Mouse (Mus musculus): ENCODE data around the gene Kif2a.
"Not testable (repeated sequence)": the region's sequence is repeated elsewhere in the genome, so short reads cannot be mapped to it uniquely, and the experiment has no call there.

Kif2a gene

DNA sequence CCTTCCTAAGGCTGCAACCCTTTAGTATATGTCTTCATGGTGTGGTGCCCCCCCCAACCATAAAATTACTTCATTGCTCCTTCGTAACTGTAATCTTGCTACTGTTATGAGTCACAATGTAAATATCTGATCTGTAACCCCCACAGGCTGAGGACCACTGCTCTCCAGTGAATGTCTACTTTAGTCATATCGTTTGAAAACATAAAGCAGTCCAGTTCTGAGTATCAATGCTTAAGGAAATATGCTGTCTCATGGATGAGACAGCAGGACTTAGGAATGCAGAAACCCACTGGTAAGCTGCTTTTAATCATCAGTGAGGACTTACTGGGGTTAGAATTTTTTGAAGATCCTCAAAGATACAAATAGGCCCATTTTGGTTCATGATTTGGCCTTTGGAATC is 2.5 kb downstream of the Kif2a start:
- DNase-seq: no peak

- no peak for DNase-seq
These were observed 8.0 kb downstream of the Kif2a start for GRCm38 (mm10) chr13:107013926-107014325.

- no peak for DNase-seq
These were observed 10.3 kb downstream of the Kif2a start for GRCm38 (mm10) chr13:107011618-107012017.

- no peak for DNase-seq
These were observed 13.8 kb downstream of the Kif2a start for GRCm38 (mm10) chr13:107008174-107008573.

DNA sequence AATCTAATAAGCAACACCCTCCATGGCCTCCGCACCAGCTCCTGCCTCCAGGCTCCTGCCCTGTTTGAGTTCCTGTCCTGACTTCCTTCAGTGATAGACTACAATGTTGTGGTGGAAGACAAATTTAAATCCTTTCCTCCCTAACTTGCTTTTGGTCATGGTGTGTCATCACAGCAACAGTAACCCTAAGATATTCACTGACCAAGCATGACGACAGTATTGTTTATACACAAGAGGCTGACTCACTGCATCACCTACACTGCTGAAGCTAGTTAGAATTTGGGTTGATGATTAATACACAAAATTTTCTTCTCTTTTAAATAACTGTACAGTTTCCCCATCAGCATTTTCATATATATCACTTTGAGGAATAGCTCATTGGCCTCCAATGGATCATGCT is 18.7 kb downstream of the Kif2a start:
- no peak for DNase-seq

- DNase-seq: peak; percentile 26 to 31
These were observed 23.3 kb downstream of the Kif2a start for GRCm38 (mm10) chr13:106998671-106999070.

- no peak for DNase-seq
These were observed 23.9 kb downstream of the Kif2a start for GRCm38 (mm10) chr13:106998026-106998425.

GRCm38 (mm10) chr13:106997557-106997956 is 24.4 kb downstream of the Kif2a start:
- DNase-seq: not testable (repeated sequence)

- no peak for DNase-seq
These were observed 25.0 kb downstream of the Kif2a start for GRCm38 (mm10) chr13:106996891-106997290.

- DNase-seq: no peak
These were observed 60.4 kb downstream of the Kif2a start for GRCm38 (mm10) chr13:106961496-106961895.

GRCm38 (mm10) chr13:106960557-106960956 is 61.4 kb downstream of the Kif2a start:
- DNase-seq: no peak

- DNase-seq: no peak
These were observed 63.6 kb downstream of the Kif2a start for GRCm38 (mm10) chr13:106958286-106958685.

DNA sequence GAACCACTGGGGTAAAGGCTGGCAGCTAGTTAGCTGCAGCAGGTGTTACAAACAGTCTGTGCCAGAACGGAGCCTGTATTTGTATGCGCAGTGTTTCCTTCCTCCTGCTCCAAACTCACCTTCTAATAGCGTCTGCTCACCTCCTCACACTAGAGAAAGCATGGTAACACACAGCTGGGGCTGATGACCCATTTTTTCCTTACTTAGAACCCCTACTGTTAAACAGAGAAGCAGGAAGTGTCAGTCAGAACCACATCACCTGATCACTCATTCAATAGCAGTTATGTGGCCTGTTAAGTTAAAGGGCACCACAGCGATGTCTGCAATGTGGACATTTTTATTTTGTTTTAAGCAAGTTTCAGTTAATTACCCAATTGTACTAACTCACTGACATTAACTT is 64.4 kb downstream of the Kif2a start:
- DNase-seq: no peak

- DNase-seq: no peak
These were observed 67.0 kb downstream of the Kif2a start for GRCm38 (mm10) chr13:106954880-106955279.

GRCm38 (mm10) chr13:106947583-106947982 is 74.3 kb downstream of the Kif2a start:
- no peak for DNase-seq

GRCm38 (mm10) chr13:106946594-106947540 is 75.1 kb downstream of the Kif2a start, which contains the start of gene Dimt1:
TSS of gene Dimt1 (plus strand) at chr13:106947127.
- peak; percentile 88 to 90 for DNase-seq

GRCm38 (mm10) chr13:106945518-106945917 is 76.4 kb downstream of the Kif2a start:
- no peak for DNase-seq

DNA sequence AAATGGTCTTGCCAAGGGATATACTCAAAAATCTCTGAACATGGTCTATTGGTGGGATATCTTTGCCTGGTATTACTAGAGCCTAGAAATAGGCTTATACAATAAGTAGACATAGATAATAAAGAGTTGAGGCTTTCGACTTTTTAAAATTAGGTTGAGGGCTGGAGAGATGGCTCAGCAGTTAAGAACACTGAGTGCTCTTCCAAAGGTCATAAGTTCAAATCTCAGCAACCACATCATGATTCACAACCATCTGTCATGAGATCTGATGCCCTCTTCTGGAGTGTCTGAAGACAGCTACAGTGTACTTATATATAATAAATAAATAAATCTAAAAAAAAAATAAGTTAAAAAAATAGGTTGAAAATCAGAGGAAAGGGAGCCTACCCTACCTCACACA is 79.2 kb downstream of the Kif2a start:
- no peak for DNase-seq

DNA sequence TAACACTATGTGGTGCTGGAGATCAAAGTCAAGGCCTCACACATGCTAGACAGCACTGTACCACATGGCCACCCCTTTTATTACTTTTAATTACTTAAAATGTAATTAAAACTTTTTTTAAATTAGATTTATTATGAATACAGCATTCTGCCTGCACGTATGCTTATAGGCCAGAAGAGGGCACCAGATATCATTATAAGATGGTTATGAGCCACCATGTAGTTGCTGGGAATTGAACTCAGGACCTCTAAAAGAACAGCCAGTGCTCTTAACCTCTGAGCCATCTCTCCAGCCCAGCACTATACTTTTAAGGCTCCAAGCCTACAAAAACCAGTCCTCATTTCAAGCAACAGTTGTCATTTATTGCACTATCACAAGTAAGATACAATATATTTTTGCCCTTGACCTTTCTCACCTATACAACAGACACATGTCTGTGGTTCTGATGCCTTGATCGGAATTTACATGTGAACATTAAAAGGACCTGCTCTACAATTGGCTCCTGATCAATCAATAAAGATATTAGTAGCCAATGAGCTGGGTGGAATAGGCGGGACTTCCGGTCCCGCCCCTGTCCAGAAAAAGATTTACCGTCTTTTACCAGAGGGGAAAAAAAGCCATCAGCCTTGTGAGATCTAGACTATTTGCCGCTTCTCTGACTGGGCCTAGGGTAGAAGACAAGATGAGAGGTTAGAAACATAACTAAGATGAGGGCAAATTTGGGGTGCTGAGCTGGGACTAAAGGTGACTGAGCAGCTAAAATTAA is 80.5 kb downstream of the Kif2a start:
- DNase-seq: no peak

DNA sequence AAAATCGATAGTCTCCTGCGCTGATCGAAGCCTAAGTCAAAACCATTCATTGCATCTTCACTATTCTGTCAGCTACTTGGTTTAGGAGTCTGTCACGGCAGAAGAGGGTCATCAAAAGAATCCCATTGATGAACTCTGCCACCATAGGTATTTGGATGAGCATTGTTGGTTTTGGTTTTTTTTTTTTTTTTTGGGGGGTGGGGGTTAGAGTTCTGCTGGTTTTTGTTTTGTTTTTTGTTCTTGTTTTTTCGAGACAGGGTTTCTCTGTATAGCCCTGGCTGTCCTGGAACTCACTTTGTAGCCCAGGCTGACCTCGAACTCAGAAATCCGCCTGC is 84.8 kb downstream of the Kif2a start:
- no peak for DNase-seq

- DNase-seq: peak; percentile 77 to 80
These were observed 85.4 kb downstream of the Kif2a start, which contains the start of gene Ipo11 for GRCm38 (mm10) chr13:106936256-106937137. TSS of gene Ipo11 (minus strand) at chr13:106936958.

DNA sequence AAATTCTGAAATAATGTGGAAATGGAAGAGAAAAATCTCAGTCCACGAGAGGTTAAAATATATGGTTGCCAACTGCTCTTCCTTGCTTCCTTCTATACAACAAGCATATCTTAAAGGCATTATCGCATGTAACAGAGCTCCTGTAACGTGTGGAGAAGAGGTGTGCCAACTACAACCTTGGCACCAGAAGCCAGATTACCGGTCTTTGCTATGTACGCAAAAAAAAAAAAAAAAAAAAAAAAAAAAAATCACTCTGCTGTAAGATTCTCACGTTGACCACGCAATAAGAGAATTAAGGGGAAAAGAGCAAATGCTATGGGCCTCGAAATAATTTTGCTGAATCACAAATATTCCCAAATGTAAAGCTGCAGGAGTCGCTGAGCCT is 86.1 kb downstream of the Kif2a start:
- DNase-seq: no peak

DNA sequence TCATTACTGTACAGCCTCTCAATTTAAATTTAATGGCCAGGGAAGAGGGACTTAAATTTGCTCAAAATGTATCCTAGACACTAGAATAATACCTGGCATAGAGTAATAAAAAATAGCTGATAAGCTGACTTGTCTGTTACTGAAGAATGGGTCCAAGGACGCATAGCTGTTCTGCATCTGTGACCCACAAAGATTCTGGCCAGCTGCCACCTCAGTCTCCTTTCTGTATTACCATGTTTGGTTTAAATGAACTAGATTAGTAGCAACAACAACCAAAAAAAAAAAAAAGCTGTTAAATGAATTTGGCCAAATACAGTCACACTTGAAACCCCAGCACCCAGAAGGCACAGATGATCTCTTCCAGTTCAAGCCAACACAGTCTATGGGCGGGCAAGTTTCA is 92.7 kb downstream of the Kif2a start:
- no peak for DNase-seq
